11 mouse cellular contexts compared by ENCODE assay signal in genomic region chr10:5503909-5504308, GRCm38 (mm10).
"Had no signal": no experiment of that assay in that cellular context is flagged by ENCODE, and none has a peak within 500 bp of the region (broad histone marks: within the 10 kb centered on the region; RNA-seq: fewer than 3 reads in every experiment).

No protein-coding gene starts in this region.

- H3K4me3 ChIP-seq: limb, embryonic 12.5 days; liver, embryonic 13.5 days; midbrain, embryonic 13.5 days had no signal

- DNase-seq: kidney, postnatal 25 days; layer of hippocampus, adult 9-11 months; layer of hippocampus, postnatal 36 days; liver; liver, embryonic 13.5 days; liver, postnatal 0 days; lung, postnatal 36 days; right cerebral cortex, postnatal 25 days; thymus, postnatal 4 days had no signal

- H3K27ac ChIP-seq: limb, embryonic 12.5 days; liver, embryonic 13.5 days; midbrain, embryonic 13.5 days had no signal
